Mouse (Mus musculus) forebrain, postnatal 0 days (tissue): ENCODE data around the gene Fam117b. TPM values are rescaled to one million over a fixed set of nuclear protein-coding genes. Genes with fewer than 3 reads are reported as not detected.

ENCODE experiments used
- ATAC-seq: fragments of 200-750 bp; cut with Nextera tagmentation; 2 replicates; pipeline ENCODE4 v1.8.0; 2017; ENCODE audit warnings: mild to moderate bottlenecking, moderate library complexity
- DNase-seq: peaks from one replicate; pipeline ENCODE4 v3.0.0-alpha.2; 2015
- H3K27ac ChIP-seq: fragments of 300-500 bp; sonication (generic); 2 replicates; pipeline ENCODE4 v1.5.1; 2014; ENCODE audit warnings: low read depth, mild to moderate bottlenecking, antibody characterized with exemption, low read length, moderate library complexity, mixed read lengths
- H3K27me3 ChIP-seq: fragments of 300-500 bp; sonication (generic); 2 replicates; pipeline ENCODE4 v1.6.1; 2014; ENCODE audit warnings: mild to moderate bottlenecking, low read length, mixed read lengths; ENCODE audit not compliant: insufficient read depth
- H3K36me3 ChIP-seq: fragments of 300-500 bp; sonication (generic); 2 replicates; pipeline ENCODE4 v1.6.1; 2014; ENCODE audit warnings: mild to moderate bottlenecking, moderate library complexity; ENCODE audit not compliant: insufficient read depth
- H3K4me1 ChIP-seq: fragments of 300-500 bp; sonication (generic); 2 replicates; pipeline ENCODE4 v1.6.1; 2014; ENCODE audit warnings: antibody characterized with exemption; ENCODE audit not compliant: insufficient read depth
- H3K4me2 ChIP-seq: fragments of 300-500 bp; sonication (generic); 2 replicates; pipeline ENCODE4 v1.6.1; 2014; ENCODE audit warnings: low read depth, mild to moderate bottlenecking, moderate library complexity
- H3K4me3 ChIP-seq: fragments of 300-500 bp; sonication (generic); 2 replicates; pipeline ENCODE4 v1.5.1; 2014; ENCODE audit warnings: low read depth, low read length, mixed read lengths
- H3K9ac ChIP-seq: fragments of 300-500 bp; sonication (generic); 2 replicates; pipeline ENCODE4 v1.6.1; 2014; ENCODE audit warnings: mild to moderate bottlenecking
- H3K9me3 ChIP-seq: fragments of 300-500 bp; sonication (generic); 2 replicates; pipeline ENCODE4 v1.6.1; 2016; ENCODE audit warnings: low read length
- CTCF ChIP-seq: sonication (generic); IDR thresholded peaks from 2 replicates; pipeline ENCODE4 v1.5.1; 2016; ENCODE audit warnings: antibody characterized with exemption, control low read depth, low read depth
- WGBS: fragments of 180-500 bp; shearing (Covaris S2); extraction: QIAGEN DNeasy Blood & Tissue Kit; methylation state at CpG from one replicate; pipeline ENCODE4 v1.1.7; 2014; 5-methylcytosine and 5-hydroxymethylcytosine counted together
- polyA plus RNA-seq: library from polyadenylated mRNA; unstranded; fragments of >200 nt; fragmentation: Nextera tagmentation; extraction: Ambion mirVana; gene quantifications from 2 replicates; pipeline ENCODE4 v1.2.1, GENCODE M21; 2015
- total RNA-seq: library from RNA; depleted of rRNA; stranded (reverse); fragments of >200 nt; gene quantifications from 2 replicates; pipeline ENCODE4 v1.2.3, GENCODE M21; 2014; rRNA removed

The Fam117b gene
- total and polyA plus RNA-seq, 2 experiments from 2014 or later = 31.8 to 79.7 TPM

GRCm38 (mm10) chr1:60013779-60014178 is 101.0 kb downstream of the Fam117b start:
- H3K4me2 ChIP-seq = no peak overlapping the region
- no peak overlapping the region for H3K27ac ChIP-seq
- H3K36me3 ChIP-seq = 0 out of 2 replicates have a peak, but pooled peaks cover 4% of the 10 kb centered on the region
- no peaks in the 10 kb centered on the region for H3K9me3 ChIP-seq
- no peak for TF ChIP-seq CTCF
- WGBS = 93% methylated on average over 10 of the region's 10 CpGs
- no peaks in the 10 kb centered on the region for H3K4me1 ChIP-seq
- ATAC-seq (no peak), DNase-seq (no peak)
- H3K27me3 ChIP-seq = no peaks in the 10 kb centered on the region
- H3K9ac ChIP-seq = no peak overlapping the region
- no peak overlapping the region for H3K4me3 ChIP-seq

GRCm38 (mm10) chr1:60015511-60015910 is 102.7 kb downstream of the Fam117b start:
- Histone ChIP-seq H3K4me1 (no peaks in the 10 kb centered on the region), H3K4me2 (no peak overlapping the region), H3K9me3 (no peaks in the 10 kb centered on the region), H3K9ac (no peak overlapping the region), H3K27me3 (no peaks in the 10 kb centered on the region), H3K36me3 (0 out of 2 replicates have a peak, but pooled peaks cover 4% of the 10 kb centered on the region), H3K27ac (no peak overlapping the region), H3K4me3 (no peak overlapping the region)
- no peak for DNase-seq
- no peak for TF ChIP-seq CTCF
- ATAC-seq = no peak
- WGBS = 85% methylated on average over 6 of the region's 6 CpGs

GRCm38 (mm10) chr1:60016136-60016611 is 103.4 kb downstream of the Fam117b start:
- no peak overlapping the region for H3K4me3 ChIP-seq
- no peak for DNase-seq
- H3K4me1 ChIP-seq = no peaks in the 10 kb centered on the region
- H3K4me2 ChIP-seq = no peak overlapping the region
- H3K27me3 ChIP-seq = no peaks in the 10 kb centered on the region
- no peak overlapping the region for H3K9ac ChIP-seq
- 0 out of 2 replicates have a peak, but pooled peaks cover 4% of the 10 kb centered on the region for H3K36me3 ChIP-seq
- no peaks in the 10 kb centered on the region for H3K9me3 ChIP-seq
- 75% methylated on average over 5 of the region's 5 CpGs for WGBS
- ATAC-seq = no peak
- H3K27ac ChIP-seq = no peak overlapping the region
- TF ChIP-seq CTCF = no peak

- WGBS = 91% methylated on average over 1 of the region's 1 CpGs
- H3K27me3 ChIP-seq = no peaks in the 10 kb centered on the region
- no peaks in the 10 kb centered on the region for H3K9me3 ChIP-seq
- H3K4me1 ChIP-seq = no peaks in the 10 kb centered on the region
- no peak overlapping the region for H3K9ac ChIP-seq
- H3K36me3 ChIP-seq = 0 out of 2 replicates have a peak, but pooled peaks cover 6% of the 10 kb centered on the region
- H3K4me3 ChIP-seq = no peak overlapping the region
- ATAC-seq (no peak), DNase-seq (no peak)
- no peak for TF ChIP-seq CTCF
- H3K27ac ChIP-seq = no peak overlapping the region
- no peak overlapping the region for H3K4me2 ChIP-seq
These were observed 104.2 kb downstream of the Fam117b start for GRCm38 (mm10) chr1:60017031-60017469.

Other genes with a start within 250 kb of the Fam117b start
- 172 and 182 TPM in 2 replicates for gene Sumo1, start 242.2 kb upstream of the Fam117b start, total RNA-seq
- 369 and 428 TPM in 2 replicates for gene Sumo1, start 242.2 kb upstream of the Fam117b start, polyA plus RNA-seq
- 79.6 and 91.1 TPM in 2 replicates for gene Nop58, start 228.0 kb upstream of the Fam117b start, total RNA-seq
- 106 and 143 TPM in 2 replicates for gene Nop58, start 228.0 kb upstream of the Fam117b start, polyA plus RNA-seq
- 59.8 and 71.4 TPM in 2 replicates for gene Bmpr2, start 149.6 kb upstream of the Fam117b start, total RNA-seq
- gene Bmpr2, start 149.6 kb upstream of the Fam117b start, polyA plus RNA-seq = 5.5 and 8.9 TPM in 2 replicates
- gene Ica1l, start 130.2 kb downstream of the Fam117b start, total RNA-seq = 63.2 and 63.6 TPM in 2 replicates
- gene Ica1l, start 130.2 kb downstream of the Fam117b start, polyA plus RNA-seq = 57.3 and 67.5 TPM in 2 replicates
- gene Carf, start 185.2 kb downstream of the Fam117b start, total RNA-seq = 15.6 and 30.2 TPM in 2 replicates
- gene Carf, start 185.2 kb downstream of the Fam117b start, polyA plus RNA-seq = 5.3 and 7.0 TPM in 2 replicates
- 29.2 and 33.2 TPM in 2 replicates for gene Wdr12, start 185.6 kb downstream of the Fam117b start, total RNA-seq
- gene Wdr12, start 185.6 kb downstream of the Fam117b start, polyA plus RNA-seq = 51.8 and 55.3 TPM in 2 replicates